Mouse (Mus musculus) mature B cell (primary cell): ENCODE measurements at regions not wholly inside any gene's neighbourhood (a gene's known extent, or its start where the extent isn't known, plus 50 kb on each side); places are given as distances from the start of the nearest gene placed in this dataset.
"Not testable (repeated sequence)": the region's sequence is repeated elsewhere in the genome, so short reads cannot be mapped to it uniquely, and the experiment has no call there.

Experiments
- in situ Hi-C: fragments of 300-500 bp; cut with MboI; formaldehyde crosslinking; loops from 2 replicates; pipeline ENCODE4 v1.14.3; 2019

GRCm38 (mm10) chr4:6600766-6601367 is 1638.0 kb downstream of the Car8 start:
- in situ Hi-C loops: no loop called here

- in situ Hi-C loops: no loop called here
Observed at GRCm38 (mm10) chr4:6596321-6596720, 1642.5 kb downstream of the Car8 start.

- in situ Hi-C loops: not testable (repeated sequence)
Observed at GRCm38 (mm10) chr4:6592890-6593289, 1646.0 kb downstream of the Car8 start.

- in situ Hi-C loops: loop anchor here (25.0 kb wide), 2 partner anchors 1451 to 1801 kb away; no protein-coding TSS in a partner anchor
Observed at GRCm38 (mm10) chr4:6561604-6562357, 1677.1 kb downstream of the Car8 start.

- in situ Hi-C loops: no loop called here
Observed at GRCm38 (mm10) chr4:6539626-6540025, 1699.2 kb downstream of the Car8 start.

- in situ Hi-C loops: no loop called here
Observed at GRCm38 (mm10) chr4:6532441-6532840, 1706.4 kb downstream of the Car8 start.

GRCm38 (mm10) chr4:6517626-6518025 is 1721.2 kb downstream of the Car8 start:
- in situ Hi-C loops: loop anchor here (25.0 kb wide), 1 partner anchor 280 kb away; no protein-coding TSS in a partner anchor

- in situ Hi-C loops: loop anchor here (25.0 kb wide), 1 partner anchor 278 kb away; no protein-coding TSS in a partner anchor
Observed at GRCm38 (mm10) chr4:6514823-6515222, 1721.7 kb upstream of the Impad1 start.

- in situ Hi-C loops: loop anchor here (25.0 kb wide), 1 partner anchor 276 kb away; no protein-coding TSS in a partner anchor
Observed at GRCm38 (mm10) chr4:6513635-6514034, 1720.5 kb upstream of the Impad1 start.

GRCm38 (mm10) chr4:6512749-6513364 is 1719.7 kb upstream of the Impad1 start:
- in situ Hi-C loops: loop anchor here (25.0 kb wide), 1 partner anchor 276 kb away; no protein-coding TSS in a partner anchor

- in situ Hi-C loops: loop anchor here (25.0 kb wide), 1 partner anchor 271 kb away; no protein-coding TSS in a partner anchor
Observed at GRCm38 (mm10) chr4:6508091-6508490, 1714.9 kb upstream of the Impad1 start.
